Mouse (Mus musculus) liver, postnatal 0 days (tissue): ENCODE measurements around the gene Tsc2.

Experiments
- CTCF ChIP-seq: sonication (generic); IDR thresholded peaks from 2 replicates; pipeline ENCODE4 v1.5.1; 2016; ENCODE audit warnings: antibody characterized with exemption, low read depth
- EP300 ChIP-seq: IDR thresholded peaks from 2 replicates; pipeline ENCODE4 v1.6.1; 2016; ENCODE audit warnings: antibody characterized with exemption, low read depth, mild to moderate bottlenecking

GRCm38 (mm10) chr17:24638214-24638613 is 5.8 kb upstream of the Tsc2 start:
- TF ChIP-seq CTCF: no peak
- TF ChIP-seq EP300: no peak
